Mouse (Mus musculus): ENCODE results near the gene Srl. TPM values are rescaled to one million over a fixed set of nuclear protein-coding genes. Genes with fewer than 3 reads are reported as not detected.

Srl gene
- polyA plus RNA-seq, 1 experiment from 2014 or later, result 23.3 TPM

DNA sequence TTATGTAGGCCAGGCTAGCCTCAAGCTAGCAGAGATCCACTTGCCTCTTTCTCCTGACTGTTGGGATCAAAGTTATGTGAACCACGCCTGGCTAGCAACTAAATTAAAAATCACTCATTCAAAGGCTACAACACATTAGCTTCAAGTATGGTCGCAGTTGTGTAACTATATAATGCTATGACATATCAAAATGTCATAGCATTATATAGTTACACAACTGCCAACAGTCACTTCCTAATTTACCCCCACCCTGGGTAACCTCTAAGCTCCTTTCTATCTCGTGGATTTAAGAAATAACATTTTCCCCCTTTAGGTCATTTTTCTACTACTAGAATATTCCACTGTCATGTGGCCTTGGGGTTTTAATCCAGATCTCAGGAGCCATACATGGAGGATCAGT is 83.7 kb downstream of the Srl start:
- H3K4me2 ChIP-seq (ENCODE audit: low read depth, low read length, severe bottlenecking), result no peak overlapping the region
- no peak overlapping the region for H3K9ac ChIP-seq (ENCODE audit: low read length)
- WGBS, result 83% methylated on average over 3 of the region's 3 CpGs
- ATAC-seq (replicated peaks; ENCODE audit: low FRiP score) (no peak), DNase-seq (ENCODE audit: low spot score) (no peak)
- H3K9me3 ChIP-seq (ENCODE audit: control insufficient read depth, low read length), result no peaks in the 10 kb centered on the region
- H3K27ac ChIP-seq (ENCODE audit: low read depth, low read length), result no peak overlapping the region
- no peaks in the 10 kb centered on the region for H3K4me1 ChIP-seq (replicated peaks; ENCODE audit: control insufficient read depth, insufficient read depth, low read length)
- H3K27me3 ChIP-seq (ENCODE audit: control insufficient read depth, insufficient read depth, low read length), result no peaks in the 10 kb centered on the region
- H3K36me3 ChIP-seq (ENCODE audit: control insufficient read depth, insufficient read depth, low read length), result no peaks in the 10 kb centered on the region
- no peak overlapping the region for H3K4me3 ChIP-seq (ENCODE audit: low read depth, low read length)

DNA sequence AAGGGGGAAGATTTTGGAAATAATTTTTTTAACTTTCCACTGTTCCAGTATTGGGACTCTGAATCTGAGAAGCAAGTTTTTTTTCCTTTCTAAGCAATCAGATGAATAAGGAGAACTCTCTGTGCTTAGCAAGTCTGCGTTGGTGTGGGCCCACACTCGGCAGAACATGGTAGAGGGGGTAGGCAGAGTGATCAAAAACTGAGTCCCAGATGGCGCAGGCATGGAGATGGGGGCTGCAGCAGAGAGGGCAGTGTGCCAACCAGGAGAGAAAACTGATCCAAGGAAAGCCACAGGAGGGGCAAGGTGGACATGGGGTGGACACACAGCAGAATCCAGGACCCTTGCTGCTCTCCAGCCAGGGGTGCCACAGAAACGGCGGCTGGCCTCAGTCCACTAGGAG is 85.2 kb downstream of the Srl start:
- H3K4me1 ChIP-seq (replicated peaks; ENCODE audit: control insufficient read depth, insufficient read depth, low read length), result no peaks in the 10 kb centered on the region
- no peak overlapping the region for H3K9ac ChIP-seq (ENCODE audit: low read length)
- H3K36me3 ChIP-seq (ENCODE audit: control insufficient read depth, insufficient read depth, low read length), result no peaks in the 10 kb centered on the region
- no peaks in the 10 kb centered on the region for H3K27me3 ChIP-seq (ENCODE audit: control insufficient read depth, insufficient read depth, low read length)
- no peak overlapping the region for H3K4me3 ChIP-seq (ENCODE audit: low read depth, low read length)
- ATAC-seq (replicated peaks; ENCODE audit: low FRiP score) (no peak), DNase-seq (ENCODE audit: low spot score) (no peak)
- H3K27ac ChIP-seq (ENCODE audit: low read depth, low read length), result no peak overlapping the region
- no peaks in the 10 kb centered on the region for H3K9me3 ChIP-seq (ENCODE audit: control insufficient read depth, low read length)
- 88% methylated on average over 5 of the region's 5 CpGs for WGBS
- no peak overlapping the region for H3K4me2 ChIP-seq (ENCODE audit: low read depth, low read length, severe bottlenecking)

DNA sequence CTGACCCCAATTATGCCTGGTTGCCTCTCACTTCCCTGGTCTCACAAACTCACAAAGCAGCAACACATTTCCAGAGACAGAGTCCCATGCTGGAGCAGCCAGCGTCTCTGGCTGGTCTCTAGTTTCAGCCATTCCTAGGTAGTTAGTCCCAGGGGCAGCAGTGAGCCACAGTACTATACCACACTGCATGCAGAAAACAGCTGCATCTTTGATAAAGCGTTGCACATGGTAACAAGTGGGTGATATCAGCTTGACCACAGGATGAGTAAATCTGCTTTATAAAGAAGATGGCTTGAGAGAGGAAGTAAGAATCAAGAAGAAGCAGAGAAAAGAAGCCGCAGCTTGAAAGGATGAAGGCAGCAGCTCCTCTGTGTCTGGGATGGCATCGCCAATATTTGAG is 85.9 kb downstream of the Srl start:
- H3K4me1 ChIP-seq (replicated peaks; ENCODE audit: control insufficient read depth, insufficient read depth, low read length), result no peaks in the 10 kb centered on the region
- H3K9ac ChIP-seq (ENCODE audit: low read length), result no peak overlapping the region
- no peaks in the 10 kb centered on the region for H3K9me3 ChIP-seq (ENCODE audit: control insufficient read depth, low read length)
- WGBS, result 80% methylated on average over 4 of the region's 4 CpGs
- no peak overlapping the region for H3K27ac ChIP-seq (ENCODE audit: low read depth, low read length)
- no peaks in the 10 kb centered on the region for H3K36me3 ChIP-seq (ENCODE audit: control insufficient read depth, insufficient read depth, low read length)
- H3K4me2 ChIP-seq (ENCODE audit: low read depth, low read length, severe bottlenecking), result no peak overlapping the region
- no peaks in the 10 kb centered on the region for H3K27me3 ChIP-seq (ENCODE audit: control insufficient read depth, insufficient read depth, low read length)
- DNase-seq (ENCODE audit: low spot score) (no peak), ATAC-seq (replicated peaks; ENCODE audit: low FRiP score) (no peak)
- no peak overlapping the region for H3K4me3 ChIP-seq (ENCODE audit: low read depth, low read length)

DNA sequence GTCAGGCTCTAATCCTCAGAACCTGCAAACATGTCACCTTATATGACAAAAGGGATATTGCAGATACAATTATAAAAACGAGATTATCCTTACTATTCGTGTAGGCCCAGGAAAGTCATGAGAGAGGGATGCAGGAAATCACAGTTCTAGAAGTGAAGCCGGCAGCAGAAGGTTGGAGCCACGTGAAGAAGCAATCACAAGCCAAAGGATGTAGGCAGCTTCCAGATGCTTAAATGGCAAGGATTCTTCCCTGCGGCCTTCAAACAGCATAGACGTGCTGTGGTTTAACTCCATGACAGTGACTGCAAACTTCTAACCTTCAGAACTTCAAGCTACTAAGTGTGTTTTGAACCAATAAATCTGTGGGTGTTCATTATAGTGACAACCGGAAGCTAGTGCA is 87.1 kb downstream of the Srl start:
- H3K4me2 ChIP-seq (ENCODE audit: low read depth, low read length, severe bottlenecking), result no peak overlapping the region
- ATAC-seq (replicated peaks; ENCODE audit: low FRiP score) (no peak), DNase-seq (ENCODE audit: low spot score) (no peak)
- whole genome bisulfite sequencing, result 88% methylated on average over 7 of the region's 7 CpGs
- H3K9me3 ChIP-seq (ENCODE audit: control insufficient read depth, low read length), result no peaks in the 10 kb centered on the region
- no peak overlapping the region for H3K9ac ChIP-seq (ENCODE audit: low read length)
- H3K4me3 ChIP-seq (ENCODE audit: low read depth, low read length), result no peak overlapping the region
- no peaks in the 10 kb centered on the region for H3K4me1 ChIP-seq (replicated peaks; ENCODE audit: control insufficient read depth, insufficient read depth, low read length)
- no peaks in the 10 kb centered on the region for H3K36me3 ChIP-seq (ENCODE audit: control insufficient read depth, insufficient read depth, low read length)
- H3K27me3 ChIP-seq (ENCODE audit: control insufficient read depth, insufficient read depth, low read length), result no peaks in the 10 kb centered on the region
- no peak overlapping the region for H3K27ac ChIP-seq (ENCODE audit: low read depth, low read length)

DNA sequence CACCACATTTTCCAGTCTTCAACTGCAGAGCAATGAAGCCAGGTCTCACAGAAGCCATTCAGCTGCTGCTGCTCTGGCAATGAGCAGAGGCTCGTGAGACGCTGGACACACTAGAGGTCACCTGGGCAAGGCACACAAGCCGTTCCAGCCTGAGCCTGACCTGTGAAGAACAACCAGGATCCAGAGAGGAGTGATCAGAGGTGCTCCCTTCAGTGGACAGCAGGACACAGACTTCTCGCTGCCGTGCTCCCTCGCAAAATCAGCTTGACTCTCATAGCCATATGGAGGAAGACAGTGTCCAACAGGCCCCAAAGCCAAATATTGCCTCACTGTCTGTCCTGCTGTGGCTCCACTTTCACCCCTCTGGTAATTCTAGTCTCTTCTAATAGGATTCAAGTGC is 92.2 kb downstream of the Srl start:
- H3K27me3 ChIP-seq (ENCODE audit: control insufficient read depth, insufficient read depth, low read length), result no peaks in the 10 kb centered on the region
- 88% methylated on average over 6 of the region's 6 CpGs for WGBS
- ATAC-seq (replicated peaks; ENCODE audit: low FRiP score) (no peak), DNase-seq (ENCODE audit: low spot score) (no peak)
- no peak overlapping the region for H3K4me3 ChIP-seq (ENCODE audit: low read depth, low read length)
- no peaks in the 10 kb centered on the region for H3K36me3 ChIP-seq (ENCODE audit: control insufficient read depth, insufficient read depth, low read length)
- no peak overlapping the region for H3K27ac ChIP-seq (ENCODE audit: low read depth, low read length)
- no peaks in the 10 kb centered on the region for H3K4me1 ChIP-seq (replicated peaks; ENCODE audit: control insufficient read depth, insufficient read depth, low read length)
- no peak overlapping the region for H3K9ac ChIP-seq (ENCODE audit: low read length)
- H3K9me3 ChIP-seq (ENCODE audit: control insufficient read depth, low read length), result no peaks in the 10 kb centered on the region
- H3K4me2 ChIP-seq (ENCODE audit: low read depth, low read length, severe bottlenecking), result no peak overlapping the region

DNA sequence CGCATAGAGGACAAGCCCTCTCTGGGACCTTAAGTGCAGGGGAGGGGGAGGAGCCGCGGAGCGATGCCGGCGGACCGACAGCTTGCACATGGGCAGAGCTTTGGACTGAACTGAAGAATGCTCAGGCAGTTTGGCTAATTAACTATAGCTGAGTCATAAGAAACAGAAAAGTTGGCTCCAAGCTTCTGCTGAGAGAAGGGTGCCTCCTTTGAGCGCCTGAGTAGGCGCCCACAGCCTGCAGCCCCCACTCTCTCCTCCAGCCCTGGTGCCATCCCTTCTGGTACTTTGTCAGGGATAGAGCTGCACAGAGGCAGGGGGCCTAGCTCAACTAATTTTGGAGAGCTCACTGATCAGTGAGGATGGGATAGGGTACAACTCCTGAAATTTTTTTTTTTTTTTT is 93.4 kb downstream of the Srl start:
- no peak for ATAC-seq (replicated peaks; ENCODE audit: low FRiP score)
- Histone ChIP-seq H3K27ac (ENCODE audit: low read depth, low read length) (no peak overlapping the region), H3K4me3 (ENCODE audit: low read depth, low read length) (no peak overlapping the region), H3K9me3 (ENCODE audit: control insufficient read depth, low read length) (no peaks in the 10 kb centered on the region), H3K4me2 (ENCODE audit: low read depth, low read length, severe bottlenecking) (no peak overlapping the region), H3K27me3 (ENCODE audit: control insufficient read depth, insufficient read depth, low read length) (no peaks in the 10 kb centered on the region), H3K36me3 (ENCODE audit: control insufficient read depth, insufficient read depth, low read length) (no peaks in the 10 kb centered on the region), H3K9ac (ENCODE audit: low read length) (no peak overlapping the region), H3K4me1 (replicated peaks; ENCODE audit: control insufficient read depth, insufficient read depth, low read length) (no peaks in the 10 kb centered on the region)
- no peak for DNase-seq (ENCODE audit: low spot score)
- 63% methylated on average over 9 of the region's 9 CpGs for WGBS

DNA sequence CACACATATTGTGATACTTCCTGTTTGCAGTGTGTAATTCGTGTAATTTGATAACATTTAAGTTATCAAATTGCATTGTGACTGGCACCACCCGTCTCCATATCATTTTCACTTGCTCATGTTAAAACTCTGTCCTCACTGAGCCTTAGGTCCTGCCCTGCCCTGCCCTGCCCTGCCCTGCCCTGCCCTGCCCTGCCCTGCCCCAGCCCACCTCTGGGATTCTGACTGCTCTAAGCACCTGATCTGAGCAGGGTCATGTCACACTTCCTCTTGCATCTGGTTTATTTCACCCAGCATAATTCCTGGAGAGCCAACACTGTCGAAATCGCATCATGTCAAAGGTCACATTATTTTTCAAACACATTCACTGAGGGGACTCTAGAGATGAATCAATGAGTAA is 95.2 kb downstream of the Srl start:
- H3K27me3 ChIP-seq (ENCODE audit: control insufficient read depth, insufficient read depth, low read length), result no peaks in the 10 kb centered on the region
- no peak overlapping the region for H3K27ac ChIP-seq (ENCODE audit: low read depth, low read length)
- no peak for ATAC-seq (replicated peaks; ENCODE audit: low FRiP score)
- WGBS, result 83% methylated on average over 4 of the region's 4 CpGs
- no peak overlapping the region for H3K9ac ChIP-seq (ENCODE audit: low read length)
- no peaks in the 10 kb centered on the region for H3K4me1 ChIP-seq (replicated peaks; ENCODE audit: control insufficient read depth, insufficient read depth, low read length)
- no peaks in the 10 kb centered on the region for H3K9me3 ChIP-seq (ENCODE audit: control insufficient read depth, low read length)
- no peak overlapping the region for H3K4me3 ChIP-seq (ENCODE audit: low read depth, low read length)
- H3K36me3 ChIP-seq (ENCODE audit: control insufficient read depth, insufficient read depth, low read length), result no peaks in the 10 kb centered on the region
- no peak for DNase-seq (ENCODE audit: low spot score)
- no peak overlapping the region for H3K4me2 ChIP-seq (ENCODE audit: low read depth, low read length, severe bottlenecking)

DNA sequence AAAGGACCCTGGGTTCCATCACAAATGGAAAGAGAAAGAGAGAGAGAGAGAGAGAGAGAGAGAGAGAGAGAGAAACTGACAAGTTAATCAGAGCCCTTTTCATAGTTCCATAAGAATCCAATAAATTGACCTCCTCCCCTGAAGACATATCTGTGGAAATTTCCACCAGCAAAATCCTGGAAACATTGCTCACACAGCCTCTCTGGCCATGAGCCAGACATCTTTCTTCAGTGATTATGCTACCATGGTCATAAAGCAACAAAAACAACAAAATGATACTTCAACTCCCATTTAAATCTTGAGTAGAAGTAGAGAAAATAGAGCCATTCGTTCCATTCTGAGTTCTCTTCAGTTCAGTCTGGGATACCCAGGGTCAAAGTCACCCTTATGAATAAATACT is 97.2 kb downstream of the Srl start:
- H3K9ac ChIP-seq (ENCODE audit: low read length), result no peak overlapping the region
- H3K4me2 ChIP-seq (ENCODE audit: low read depth, low read length, severe bottlenecking), result no peak overlapping the region
- no peak for DNase-seq (ENCODE audit: low spot score)
- no peaks in the 10 kb centered on the region for H3K9me3 ChIP-seq (ENCODE audit: control insufficient read depth, low read length)
- WGBS, result 79% methylated on average over 1 of the region's 1 CpGs
- no peak overlapping the region for H3K4me3 ChIP-seq (ENCODE audit: low read depth, low read length)
- no peak for ATAC-seq (replicated peaks; ENCODE audit: low FRiP score)
- no peaks in the 10 kb centered on the region for H3K36me3 ChIP-seq (ENCODE audit: control insufficient read depth, insufficient read depth, low read length)
- H3K27me3 ChIP-seq (ENCODE audit: control insufficient read depth, insufficient read depth, low read length), result no peaks in the 10 kb centered on the region
- H3K27ac ChIP-seq (ENCODE audit: low read depth, low read length), result no peak overlapping the region
- no peaks in the 10 kb centered on the region for H3K4me1 ChIP-seq (replicated peaks; ENCODE audit: control insufficient read depth, insufficient read depth, low read length)

DNA sequence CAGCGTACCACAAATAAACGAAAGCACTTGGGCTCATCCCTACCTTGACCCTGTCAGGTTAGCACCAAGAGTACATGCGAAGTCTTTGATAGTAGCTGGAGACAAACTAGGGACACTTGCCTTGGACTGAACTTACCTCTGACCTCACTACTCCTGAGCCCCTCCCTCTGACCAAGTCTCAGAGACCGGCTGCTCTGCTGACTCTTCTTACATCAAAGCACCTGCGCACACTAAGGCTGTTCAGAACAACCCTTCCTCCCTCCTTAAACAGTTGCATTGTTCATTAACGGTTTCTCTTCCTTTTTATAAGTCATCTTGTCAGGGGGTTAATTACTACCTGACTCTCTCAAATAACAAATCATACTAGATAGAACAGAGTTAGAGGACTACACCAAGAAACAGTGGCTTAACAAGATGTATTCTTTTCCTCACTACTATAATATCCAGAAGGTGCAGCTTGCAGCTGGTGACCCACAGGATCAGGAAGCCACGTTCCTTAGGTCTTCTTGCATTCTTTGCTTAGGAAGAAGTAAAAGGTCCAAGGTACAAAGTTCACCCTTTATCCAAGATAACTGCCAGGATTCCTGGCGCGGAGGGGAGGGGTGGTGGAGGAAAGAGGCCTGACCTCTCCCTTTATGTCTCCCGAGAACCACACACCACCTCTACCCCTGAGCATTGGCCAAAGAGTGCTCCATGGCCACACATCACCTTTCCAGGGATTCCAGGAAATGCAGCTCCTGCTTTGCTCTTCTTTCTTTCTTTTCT is 102.1 kb downstream of the Srl start:
- no peak overlapping the region for H3K4me3 ChIP-seq (ENCODE audit: low read depth, low read length)
- DNase-seq (ENCODE audit: low spot score) (no peak), ATAC-seq (replicated peaks; ENCODE audit: low FRiP score) (no peak)
- H3K9ac ChIP-seq (ENCODE audit: low read length), result no peak overlapping the region
- no peaks in the 10 kb centered on the region for H3K9me3 ChIP-seq (ENCODE audit: control insufficient read depth, low read length)
- no peak overlapping the region for H3K27ac ChIP-seq (ENCODE audit: low read depth, low read length)
- H3K27me3 ChIP-seq (ENCODE audit: control insufficient read depth, insufficient read depth, low read length), result no peaks in the 10 kb centered on the region
- H3K4me1 ChIP-seq (replicated peaks; ENCODE audit: control insufficient read depth, insufficient read depth, low read length), result no peaks in the 10 kb centered on the region
- H3K4me2 ChIP-seq (ENCODE audit: low read depth, low read length, severe bottlenecking), result no peak overlapping the region
- WGBS, result 75% methylated on average over 10 of the region's 10 CpGs
- no peaks in the 10 kb centered on the region for H3K36me3 ChIP-seq (ENCODE audit: control insufficient read depth, insufficient read depth, low read length)

Measured in forebrain, embryonic 11.5 days (tissue).